Mouse (Mus musculus) kidney, postnatal 36 days (tissue): Measurements from ENCODE around the gene Cables2.
"Not testable (repeated sequence)": the region's sequence is repeated elsewhere in the genome, so short reads cannot be mapped to it uniquely, and the experiment has no call there.

Experiments used
- DNase-seq, 2 experiments: peaks; one replicate each; pipeline ENCODE4 v3.0.0; 2021 to 2022; ENCODE audit warnings: mixed read lengths in 2 of 2

Gene Cables2

GRCm38 (mm10) chr2:180276851-180277259, 3.6 kb upstream of the Cables2 start:
- no peak for DNase-seq

DNA sequence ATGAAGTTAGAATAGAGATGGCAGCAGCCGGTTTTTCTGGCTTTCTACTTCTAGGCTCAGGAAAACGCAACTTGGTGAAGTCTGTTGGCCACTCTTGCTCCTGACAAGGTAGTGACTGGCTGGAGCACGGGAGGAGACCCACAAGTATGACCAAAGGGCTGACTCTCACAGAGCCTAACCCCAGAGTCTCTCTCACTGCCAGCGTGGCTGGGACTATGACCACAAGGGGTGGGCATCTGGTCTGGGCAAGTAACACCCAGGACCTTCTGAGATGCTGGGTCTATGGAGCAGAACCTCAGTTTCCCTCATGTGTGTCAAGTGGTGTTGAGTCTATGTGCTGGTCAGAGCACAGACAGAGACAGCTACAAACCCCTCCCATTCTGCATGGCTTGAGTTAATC, 3.1 kb upstream of the Cables2 start:
- no peak for DNase-seq

DNA sequence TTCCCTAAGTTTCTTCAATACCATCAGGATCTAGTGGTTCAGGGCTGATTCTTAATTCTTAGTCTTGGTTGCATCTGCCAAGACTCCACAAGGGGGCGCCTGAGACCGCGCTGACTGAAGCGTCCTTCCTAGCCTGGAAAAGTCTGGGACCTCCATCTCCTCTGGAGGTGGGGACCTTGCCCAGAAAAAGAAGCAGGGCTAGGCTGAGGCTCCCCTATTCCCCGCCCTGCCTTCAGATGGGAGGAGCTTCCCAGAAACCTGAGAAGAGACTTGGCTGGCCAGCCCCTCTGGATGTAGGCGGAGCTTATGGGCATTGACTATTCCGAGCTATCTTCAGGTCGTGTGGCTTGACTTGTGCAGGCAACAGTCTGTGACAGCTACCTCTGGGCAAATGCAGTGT, 2.5 kb upstream of the Cables2 start:
- DNase-seq = peak; percentile 82 to 90

GRCm38 (mm10) chr2:180274523-180274922, 1.2 kb upstream of the Cables2 start:
- DNase-seq = no peak

GRCm38 (mm10) chr2:180272884-180273321, 393 bp downstream of the Cables2 start:
- peak; percentile 64 to 66 for DNase-seq

GRCm38 (mm10) chr2:180271804-180272395, 1.4 kb downstream of the Cables2 start:
- DNase-seq = no peak

DNA sequence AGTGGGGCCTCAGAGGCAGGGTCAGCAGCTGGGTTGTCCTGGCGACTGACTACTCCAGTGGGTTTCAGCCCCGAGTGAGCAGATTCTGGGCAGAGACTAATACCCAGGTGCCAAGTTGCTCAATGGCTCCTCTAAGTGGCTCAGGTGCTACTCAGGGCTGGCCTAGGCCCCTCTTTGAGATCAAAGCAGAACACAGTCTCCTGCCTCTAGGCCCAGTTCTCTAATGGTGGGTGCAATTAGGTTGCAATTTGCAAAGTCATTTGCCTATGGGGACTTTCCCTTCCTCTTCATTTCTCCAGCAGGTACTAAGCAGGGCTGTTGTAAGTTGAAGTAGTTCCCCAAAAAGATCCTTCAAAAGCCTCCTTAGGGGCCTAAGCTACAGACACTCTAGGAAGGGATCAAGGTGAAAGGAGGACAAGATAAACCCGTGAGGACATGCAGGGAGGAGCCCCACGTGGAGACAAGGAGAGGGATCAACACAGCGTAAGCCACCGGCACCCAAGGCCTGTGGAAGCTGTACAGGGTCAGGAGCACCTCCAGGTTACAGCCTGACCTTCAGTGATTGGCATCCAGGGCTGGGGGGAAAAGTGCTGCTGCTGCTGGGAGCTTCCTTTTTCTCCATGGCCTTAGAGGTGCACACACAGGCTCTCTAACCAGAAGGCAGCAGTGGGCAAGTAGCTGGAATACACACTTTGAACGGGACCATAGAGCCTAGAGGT, 2.6 kb downstream of the Cables2 start:
- no peak for DNase-seq

GRCm38 (mm10) chr2:180269329-180269728, 4.0 kb downstream of the Cables2 start:
- DNase-seq = no peak

DNA sequence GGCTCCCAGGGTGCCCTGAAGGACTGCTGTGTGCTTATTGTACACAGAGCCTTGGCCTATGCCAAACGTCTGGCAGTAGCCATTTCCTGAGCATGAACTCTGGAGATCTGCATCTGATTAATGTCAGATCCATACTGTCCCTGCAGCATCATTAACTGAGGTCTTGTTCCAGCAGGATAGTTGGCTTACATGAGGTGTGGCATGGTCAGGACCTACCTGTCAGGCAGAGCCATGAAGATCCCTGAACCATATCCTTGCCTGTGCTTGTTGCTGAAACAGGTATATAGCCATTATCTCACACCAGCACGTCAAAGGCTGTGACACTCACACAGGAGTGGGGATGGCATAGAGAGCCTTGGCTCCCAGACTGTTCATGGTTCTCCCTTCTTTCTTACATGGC, 5.3 kb downstream of the Cables2 start:
- no peak for DNase-seq

DNA sequence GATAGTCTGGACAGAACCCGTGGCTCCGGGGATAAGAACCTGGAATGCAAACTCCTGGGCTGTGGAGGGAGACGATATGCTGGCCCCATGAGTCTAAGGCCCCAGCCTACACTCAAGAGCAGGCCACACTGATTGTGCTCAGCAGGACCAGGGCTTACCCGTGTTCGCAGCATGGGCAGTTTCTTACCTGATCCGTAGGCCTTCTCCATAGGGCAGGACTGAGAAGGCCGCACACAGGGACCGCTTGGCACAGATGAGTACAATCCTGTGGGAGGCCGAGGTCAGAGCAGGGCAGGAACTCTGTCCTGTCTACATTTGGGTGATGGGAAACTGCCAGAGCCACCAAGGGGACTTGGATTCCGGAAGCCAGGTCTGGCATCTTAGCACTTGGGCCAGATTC, 10.4 kb downstream of the Cables2 start:
- DNase-seq = no peak

DNA sequence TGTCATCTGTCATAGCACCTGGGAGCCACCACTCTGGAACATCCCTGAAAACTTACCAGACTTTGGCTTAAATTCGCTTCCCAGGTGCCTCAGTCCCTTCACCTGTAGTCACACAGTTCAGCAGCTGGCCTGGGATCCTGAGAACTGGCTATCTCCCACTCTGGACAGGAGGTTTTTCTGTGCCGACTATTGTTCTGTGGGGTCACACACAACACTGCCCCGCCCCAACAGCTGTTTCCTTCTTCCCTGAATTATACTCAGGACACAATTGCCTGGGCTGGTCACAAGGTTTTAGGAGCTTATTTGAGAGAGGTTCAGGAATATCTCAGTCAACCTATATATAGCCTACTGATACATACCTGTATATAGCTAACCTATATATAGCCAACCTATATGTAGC, 10.9 kb downstream of the Cables2 start:
- DNase-seq = peak; percentile 60 to 64

GRCm38 (mm10) chr2:180261901-180262300, 11.4 kb downstream of the Cables2 start:
- no peak for DNase-seq

- DNase-seq = no peak
Observed at GRCm38 (mm10) chr2:180260610-180261480, 12.5 kb downstream of the Cables2 start.

DNA sequence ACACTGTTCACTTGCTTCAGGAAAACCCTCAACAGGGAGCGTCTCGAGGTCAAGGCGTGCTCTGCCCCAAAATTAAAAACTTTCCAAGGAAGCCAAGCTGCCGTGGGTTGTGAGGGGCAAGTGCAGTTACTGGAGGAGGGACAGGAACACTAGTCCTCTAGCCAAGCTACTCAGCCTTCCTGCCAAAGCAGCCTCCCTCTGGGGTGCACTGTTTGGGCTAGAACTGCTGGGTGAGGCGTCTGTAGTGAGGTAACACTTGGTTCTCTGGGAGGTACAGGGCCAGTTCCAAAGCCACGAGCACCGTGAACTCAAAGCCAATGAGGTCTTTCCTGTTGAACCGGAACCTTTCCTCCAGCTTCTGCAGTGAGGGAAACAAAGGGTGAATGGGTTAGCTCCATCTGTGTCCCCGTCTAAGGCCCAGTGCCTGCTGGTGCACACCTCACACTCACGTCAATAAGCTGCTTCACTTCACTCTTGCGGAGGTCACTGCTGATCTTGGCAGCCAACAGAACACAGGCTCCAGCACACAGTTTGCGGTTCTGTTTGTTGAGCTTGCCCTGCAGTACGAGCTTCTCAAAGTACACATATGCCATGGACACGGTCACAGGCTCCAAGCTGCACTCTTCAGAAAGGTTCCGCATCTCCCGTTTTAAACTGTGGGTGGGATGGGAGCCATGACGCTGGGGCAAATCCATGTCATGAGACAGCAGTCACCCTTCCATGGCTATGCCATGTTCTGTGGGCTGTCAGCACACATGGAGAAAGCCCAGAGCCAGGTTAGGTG, 13.3 kb downstream of the Cables2 start:
- DNase-seq = not testable (repeated sequence)

DNA sequence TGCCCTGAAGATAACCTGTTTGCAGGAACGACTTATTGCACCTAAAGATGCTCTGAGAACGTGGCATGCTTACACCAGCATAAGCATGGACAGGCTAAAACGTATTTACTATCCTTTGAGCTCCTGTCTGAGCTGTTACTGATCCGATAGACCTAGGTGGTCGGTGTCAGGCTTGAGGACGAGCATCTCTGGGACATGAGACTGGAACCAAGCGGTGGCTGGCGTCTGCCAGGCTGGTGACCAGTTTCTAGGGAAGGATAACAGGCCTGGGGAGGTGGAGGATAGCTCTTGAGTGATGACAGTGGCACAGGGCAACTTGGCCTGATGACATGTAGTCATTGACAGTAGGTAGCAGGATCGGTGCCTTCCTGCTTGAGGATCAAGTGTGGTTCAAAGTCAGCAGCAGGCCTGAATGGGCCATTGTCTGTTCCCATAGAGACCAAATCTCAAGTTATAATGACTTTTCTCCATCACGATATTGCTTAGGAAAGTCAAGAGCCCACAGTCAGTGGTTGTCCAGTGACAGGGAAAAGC, 14.3 kb downstream of the Cables2 start:
- DNase-seq = not testable (repeated sequence)

- no peak for DNase-seq
Observed at GRCm38 (mm10) chr2:180257963-180258865, 15.1 kb downstream of the Cables2 start.

- DNase-seq = peak; percentile 98 to 99
Observed at GRCm38 (mm10) chr2:180257001-180257521, 16.2 kb downstream of the Cables2 start, which contains the start of gene Rps21. Gene Rps21 (plus strand): TSS chr2:180257377.

- DNase-seq = no peak
Observed at GRCm38 (mm10) chr2:180256296-180257000, 16.8 kb downstream of the Cables2 start.

- peak in 1 of 2 experiments; percentile 58 for DNase-seq
Observed at GRCm38 (mm10) chr2:180255701-180256100, 17.6 kb downstream of the Cables2 start.
